Mouse (Mus musculus) forebrain, embryonic 16.5 days (tissue): ENCODE results near the gene Gm9803. TPM values are rescaled to one million over a fixed set of nuclear protein-coding genes. Genes with fewer than 3 reads are reported as not detected.
A peak's percentile ranks its signal among the peaks of the same experiment; 100 is the strongest.
"Not testable (repeated sequence)": the region's sequence is repeated elsewhere in the genome, so short reads cannot be mapped to it uniquely, and the experiment has no call there.

Experiments used
- ATAC-seq: fragments of 200-750 bp; cut with Nextera tagmentation; 2 replicates; pipeline ENCODE4 v1.8.0; 2017; ENCODE audit warnings: mild to moderate bottlenecking, moderate library complexity
- H3K27ac ChIP-seq: fragments of 300-500 bp; sonication (generic); 2 replicates; pipeline ENCODE4 v1.5.1; 2014; ENCODE audit warnings: low read length, control low read depth
- H3K27me3 ChIP-seq: fragments of 300-500 bp; sonication (generic); replicated peaks from 2 replicates; pipeline ENCODE4 v1.6.1; 2014; ENCODE audit warnings: low read length; ENCODE audit not compliant: control insufficient read depth, insufficient read depth
- H3K36me3 ChIP-seq: fragments of 300-500 bp; sonication (generic); 2 replicates; pipeline ENCODE4 v1.6.1; 2014; ENCODE audit not compliant: control insufficient read depth, insufficient read depth
- H3K4me1 ChIP-seq: fragments of 300-500 bp; sonication (generic); replicated peaks from 2 replicates; pipeline ENCODE4 v1.6.1; 2014; ENCODE audit warnings: low read length; ENCODE audit not compliant: control insufficient read depth, insufficient read depth
- H3K4me2 ChIP-seq: fragments of 300-500 bp; sonication (generic); 2 replicates; pipeline ENCODE4 v1.6.1; 2014; ENCODE audit warnings: mild to moderate bottlenecking, low read length, control low read depth
- H3K4me3 ChIP-seq: fragments of 300-500 bp; sonication (generic); replicated peaks from 2 replicates; pipeline ENCODE4 v1.5.1; 2014; ENCODE audit warnings: mild to moderate bottlenecking, low read length, control low read depth
- H3K9ac ChIP-seq: fragments of 300-500 bp; sonication (generic); replicated peaks from 2 replicates; pipeline ENCODE4 v1.6.1; 2014; ENCODE audit warnings: low read depth, low read length, control low read depth
- H3K9me3 ChIP-seq: fragments of 300-500 bp; sonication (generic); 2 replicates; pipeline ENCODE4 v1.6.1; 2016; ENCODE audit warnings: low read length; ENCODE audit not compliant: control insufficient read depth
- WGBS: fragments of 180-500 bp; shearing (Covaris S2); extraction: QIAGEN DNeasy Blood & Tissue Kit; methylation state at CpG from one replicate; pipeline ENCODE4 v1.1.7; 2014; 5-methylcytosine and 5-hydroxymethylcytosine counted together
- polyA plus RNA-seq: library from polyadenylated mRNA; unstranded; fragments of >200 nt; fragmentation: Nextera tagmentation; extraction: Ambion mirVana; gene quantifications from 2 replicates; pipeline ENCODE4 v1.2.1, GENCODE M21; 2015

Gm9803 gene
- polyA plus RNA-seq: 23.0 TPM in 2 replicates

GRCm38 (mm10) chr10:43523931-43524330, at the start of gene Gm9803:
Gm9803 (plus strand) TSS chr10:43524084.
- H3K9me3 ChIP-seq, H3K36me3 ChIP-seq, H3K27me3 ChIP-seq, H3K4me2 ChIP-seq, ATAC-seq, H3K27ac ChIP-seq, H3K4me3 ChIP-seq, H3K9ac ChIP-seq: not testable (repeated sequence)
- H3K4me1 ChIP-seq: peaks cover 12% of the 10 kb centered on the region
- WGBS: over 99% methylated on average over 10 of the region's 10 CpGs

GRCm38 (mm10) chr10:43475376-43475775, 48.5 kb upstream of the Gm9803 start:
- Histone ChIP-seq H3K9ac (no peak overlapping the region), H3K4me2 (no peak overlapping the region), H3K27ac (no peak overlapping the region), H3K9me3 (no peaks in the 10 kb centered on the region), H3K4me3 (no peak overlapping the region), H3K4me1 (peaks cover 25% of the 10 kb centered on the region), H3K27me3 (no peaks in the 10 kb centered on the region), H3K36me3 (no peaks in the 10 kb centered on the region)
- ATAC-seq: no peak
- WGBS: 60% methylated on average over 4 of the region's 4 CpGs

- H3K9ac ChIP-seq: peak overlapping the region; percentile 98
- no peak for ATAC-seq
- peak overlapping the region; percentile 83 for H3K4me3 ChIP-seq
- WGBS: 2% methylated on average over 9 of the region's 9 CpGs
- H3K9me3 ChIP-seq: no peaks in the 10 kb centered on the region
- peaks cover 38% of the 10 kb centered on the region for H3K4me1 ChIP-seq
- H3K36me3 ChIP-seq: no peaks in the 10 kb centered on the region
- H3K27me3 ChIP-seq: no peaks in the 10 kb centered on the region
- peak overlapping the region; percentile 93 for H3K4me2 ChIP-seq
- peak overlapping the region; percentile 99 for H3K27ac ChIP-seq
Observed at GRCm38 (mm10) chr10:43477459-43477858, 46.4 kb upstream of the Gm9803 start.

GRCm38 (mm10) chr10:43477865-43478681, 45.8 kb upstream of the Gm9803 start:
- ATAC-seq: peak; percentile 27
- Histone ChIP-seq H3K9ac (peak overlapping the region; percentile 98), H3K27ac (peak overlapping the region; percentile 99), H3K4me2 (peak overlapping the region; percentile 93), H3K4me3 (peak overlapping the region; percentile 83), H3K27me3 (no peaks in the 10 kb centered on the region), H3K9me3 (no peaks in the 10 kb centered on the region), H3K36me3 (no peaks in the 10 kb centered on the region), H3K4me1 (peaks cover 38% of the 10 kb centered on the region)
- WGBS: under 1% methylated on average over 42 of the region's 42 CpGs

DNA sequence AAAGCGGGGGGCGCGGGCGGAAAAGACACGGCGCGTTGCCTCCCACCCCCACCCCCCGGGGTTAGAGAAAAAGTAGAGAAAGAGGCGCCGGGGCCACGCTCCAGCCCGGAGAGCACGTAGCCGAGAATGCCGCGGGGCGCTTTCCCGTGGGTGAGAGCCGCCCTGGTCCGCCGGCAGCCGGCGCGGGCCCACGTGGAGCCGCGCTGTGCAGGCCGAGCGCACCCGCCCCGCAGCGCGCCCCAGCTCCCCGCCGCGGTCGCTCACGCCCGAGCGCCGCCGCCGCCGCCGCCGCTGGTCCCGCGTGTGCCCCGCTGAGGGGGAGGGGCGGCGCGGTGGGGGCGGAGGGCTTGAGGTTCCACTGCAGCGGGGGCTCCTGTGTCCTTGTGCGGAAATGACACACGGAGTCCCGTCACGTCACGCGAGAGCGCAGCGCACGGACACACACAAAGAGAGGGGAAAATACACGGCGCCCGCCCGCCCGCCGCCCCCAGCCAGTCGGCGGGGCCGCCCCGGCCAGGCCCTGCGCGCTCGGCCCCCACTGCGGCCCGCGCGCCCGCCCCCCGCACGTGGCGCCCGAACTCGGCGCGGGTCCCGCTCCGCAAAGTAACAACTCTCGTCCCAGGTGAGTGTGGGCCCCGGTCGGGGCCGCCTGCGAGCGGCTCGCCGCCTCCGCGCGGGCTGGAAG, 45.0 kb upstream of the Gm9803 start, which contains the start of gene Bend3:
Gene Bend3 (plus strand): TSS at position 81 of the 685 bp plus-strand sequence.
- Histone ChIP-seq H3K4me3 (peak within 1 kb of the TSS; percentile 83), H3K36me3 (no peaks in the 10 kb centered on the region), H3K4me1 (peaks cover 44% of the 10 kb centered on the region), H3K4me2 (peak within 1 kb of the TSS; percentile 93), H3K27ac (peak within 1 kb of the TSS; percentile 99), H3K27me3 (no peaks in the 10 kb centered on the region), H3K9ac (peak within 1 kb of the TSS; percentile 98), H3K9me3 (no peaks in the 10 kb centered on the region)
- under 1% methylated on average over 60 of the region's 101 CpGs for WGBS
- peak; percentile 62 for ATAC-seq

DNA sequence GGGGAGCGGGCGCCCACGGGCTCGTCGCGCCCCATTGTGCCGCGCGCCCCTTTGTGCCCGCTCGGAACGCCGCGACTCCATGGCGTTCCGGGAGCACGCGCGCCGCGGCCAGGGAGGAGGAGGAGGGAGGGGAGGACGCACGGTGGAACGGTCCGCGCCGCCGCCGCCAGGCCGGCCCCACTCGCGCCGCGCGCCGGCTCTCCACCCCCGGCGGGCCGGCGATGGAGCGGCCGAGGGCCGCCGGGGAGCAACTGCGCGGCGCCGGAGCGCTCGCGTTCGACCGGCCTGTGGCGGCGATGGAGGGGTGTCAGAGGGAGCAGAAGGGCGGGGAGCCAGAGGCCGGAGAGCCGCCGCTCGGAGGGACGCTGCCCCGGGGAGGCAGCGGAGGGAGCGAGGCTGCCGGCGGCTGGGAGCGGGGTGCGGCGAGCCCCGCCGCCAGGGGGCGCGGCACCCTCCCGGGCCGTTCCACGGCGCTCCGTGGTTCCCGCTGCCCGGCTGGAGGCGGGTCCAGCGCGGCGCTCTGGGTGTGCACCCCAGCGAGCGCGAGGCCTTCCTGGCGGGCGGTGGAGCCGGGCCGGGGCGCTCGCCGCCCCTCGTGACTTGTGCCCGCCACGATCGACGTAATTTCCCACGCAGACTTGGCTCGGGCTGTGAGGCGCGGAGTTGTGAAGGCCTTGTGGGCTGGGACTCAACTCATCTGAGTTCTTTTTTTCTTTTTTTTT, 44.3 kb upstream of the Gm9803 start:
- no peaks in the 10 kb centered on the region for H3K27me3 ChIP-seq
- H3K4me1 ChIP-seq: peaks cover 44% of the 10 kb centered on the region
- H3K27ac ChIP-seq: peak overlapping the region; percentile 99
- no peaks in the 10 kb centered on the region for H3K36me3 ChIP-seq
- under 1% methylated on average over 67 of the region's 103 CpGs for WGBS
- ATAC-seq: peak; percentile 81
- no peaks in the 10 kb centered on the region for H3K9me3 ChIP-seq
- peak overlapping the region; percentile 83 for H3K4me3 ChIP-seq
- H3K4me2 ChIP-seq: peak overlapping the region; percentile 93
- peak overlapping the region; percentile 98 for H3K9ac ChIP-seq

DNA sequence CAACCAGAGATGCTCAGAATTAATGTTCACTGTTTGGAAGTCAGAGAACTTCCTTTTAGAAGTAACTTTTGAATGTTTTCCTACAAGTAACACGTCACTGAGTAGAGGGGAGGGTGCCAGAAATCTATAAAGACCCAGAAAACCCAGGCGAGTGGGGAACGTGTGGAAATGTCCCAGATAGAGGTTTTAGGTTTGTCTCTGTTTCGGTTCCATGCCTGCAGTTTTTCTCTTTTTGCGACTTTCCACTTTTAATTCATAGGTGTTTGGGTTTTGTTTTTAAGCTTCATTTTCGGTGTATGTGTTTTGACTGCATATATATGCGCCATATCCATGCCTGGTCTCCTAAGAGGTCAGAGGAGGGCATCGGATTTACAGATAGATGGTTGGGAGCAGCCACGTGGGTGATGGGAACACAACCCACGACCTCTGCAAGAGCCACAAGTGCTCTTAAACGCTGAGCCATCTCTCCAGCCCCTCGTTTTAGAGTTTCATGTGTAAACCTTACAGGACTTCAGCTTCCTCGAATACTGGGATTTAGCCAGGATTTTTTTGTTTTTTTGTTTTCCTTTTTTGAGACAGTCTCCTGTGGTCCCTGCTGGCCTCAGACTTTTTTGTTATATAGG, 43.5 kb upstream of the Gm9803 start:
- peak overlapping the region; percentile 93 for H3K4me2 ChIP-seq
- no peaks in the 10 kb centered on the region for H3K36me3 ChIP-seq
- H3K4me3 ChIP-seq: peak overlapping the region; percentile 83
- 5% methylated on average over 13 of the region's 13 CpGs for WGBS
- H3K27ac ChIP-seq: peak overlapping the region; percentile 99; the same call in 1 of the 2 replicates
- no peak for ATAC-seq
- peak overlapping the region; percentile 98 for H3K9ac ChIP-seq
- H3K9me3 ChIP-seq: no peaks in the 10 kb centered on the region
- H3K27me3 ChIP-seq: no peaks in the 10 kb centered on the region
- peaks cover 40% of the 10 kb centered on the region for H3K4me1 ChIP-seq

DNA sequence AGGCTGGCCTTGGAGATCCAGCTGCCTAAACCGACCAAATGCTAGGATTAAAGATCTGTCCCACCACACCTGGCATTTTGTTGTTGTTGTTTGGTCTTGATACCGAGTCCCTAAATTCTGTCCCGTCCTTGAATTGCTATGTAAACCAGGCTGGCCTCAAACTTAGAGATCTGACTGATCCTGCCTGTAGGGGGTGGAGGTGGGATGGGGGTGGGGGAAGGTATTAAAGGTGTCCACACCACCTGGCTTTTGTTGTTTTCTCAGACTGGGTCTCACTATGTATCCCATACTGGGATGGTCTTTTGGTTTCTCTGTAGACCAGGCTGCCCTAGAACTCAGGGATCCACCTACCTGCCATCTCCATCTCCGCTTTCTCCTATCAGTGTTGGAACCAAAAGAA, 42.7 kb upstream of the Gm9803 start:
- Histone ChIP-seq H3K9me3 (no peaks in the 10 kb centered on the region), H3K4me3 (no peak overlapping the region), H3K36me3 (no peaks in the 10 kb centered on the region), H3K4me1 (peaks cover 40% of the 10 kb centered on the region), H3K9ac (no peak overlapping the region), H3K4me2 (no peak overlapping the region), H3K27ac (no peak overlapping the region), H3K27me3 (no peaks in the 10 kb centered on the region)
- ATAC-seq: no peak
- WGBS: 44% methylated on average over 4 of the region's 4 CpGs
